In the genomic region with DNA sequence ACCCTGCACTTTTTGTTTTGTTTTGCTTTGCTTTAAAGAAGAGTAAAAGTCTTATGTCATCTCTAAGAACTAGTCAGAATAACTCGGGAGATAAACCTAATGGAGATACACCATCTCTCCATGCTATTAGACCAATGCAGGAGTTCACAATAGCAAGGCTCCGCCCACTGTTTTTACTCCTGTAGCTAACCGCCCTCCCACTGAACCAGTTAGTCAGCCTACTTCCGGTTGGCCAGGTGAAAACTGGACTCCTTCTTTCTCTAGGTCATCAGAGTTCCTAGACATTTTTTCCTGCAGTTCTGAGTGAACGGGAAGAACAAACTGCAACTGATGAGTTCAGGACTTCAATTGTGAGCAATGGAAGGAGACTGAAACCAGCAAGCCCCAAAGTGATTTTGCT, we compare ENCODE assay signal across 15 mouse cellular contexts.
"Had no signal": no experiment of that assay in that cellular context is flagged by ENCODE, and none has a peak within 500 bp of the region (broad histone marks: within the 10 kb centered on the region; RNA-seq: fewer than 3 reads in every experiment).

No protein-coding gene starts in this region.

- H3K36me3 ChIP-seq: midbrain, embryonic 10.5 days; midbrain, embryonic 12.5 days; neural tube, embryonic 13.5 days; stomach, embryonic 15.5 days had no signal

- DNase-seq: lung, adult 18-20 months; lung, embryonic 14.5 days; lung, postnatal 10 days; lung, postnatal 4 days; midbrain, embryonic 14.5 days; right cerebral cortex, postnatal 14 days; thymus, adult 2 months; thymus, postnatal 25 days; thymus, postnatal 4 days had no signal

- H3K27ac ChIP-seq: midbrain, embryonic 10.5 days; midbrain, embryonic 12.5 days; neural tube, embryonic 13.5 days; stomach, embryonic 15.5 days; stomach, postnatal 0 days had no signal

- H3K9me3 ChIP-seq: midbrain, embryonic 10.5 days; midbrain, embryonic 12.5 days; neural tube, embryonic 13.5 days; stomach, embryonic 15.5 days had no signal

- H3K4me1 ChIP-seq: midbrain, embryonic 12.5 days; neural tube, embryonic 13.5 days; stomach, embryonic 15.5 days had no signal

- H3K4me3 ChIP-seq: midbrain, embryonic 10.5 days; midbrain, embryonic 12.5 days; myocyte; neural tube, embryonic 13.5 days; stomach, embryonic 15.5 days had no signal

- H3K9ac ChIP-seq: lung, embryonic 14.5 days; midbrain, embryonic 12.5 days; neural tube, embryonic 13.5 days; stomach, embryonic 15.5 days had no signal

- H3K27me3 ChIP-seq: midbrain, embryonic 12.5 days; neural tube, embryonic 13.5 days; stomach, embryonic 15.5 days had no signal
